Mouse (Mus musculus) forebrain, embryonic 15.5 days (tissue): ENCODE data around the gene 1700021F05Rik. TPM values are rescaled to one million over a fixed set of nuclear protein-coding genes. Genes with fewer than 3 reads are reported as not detected.
"Not testable (repeated sequence)": the region's sequence is repeated elsewhere in the genome, so short reads cannot be mapped to it uniquely, and the experiment has no call there.

Experiments used
- ATAC-seq: fragments of 200-750 bp; cut with Nextera tagmentation; replicated peaks from 2 replicates; pipeline ENCODE4 v1.8.0; 2017; ENCODE audit warnings: mild to moderate bottlenecking, moderate TSS enrichment, moderate library complexity
- H3K27ac ChIP-seq: fragments of 300-500 bp; sonication (generic); replicated peaks from 2 replicates; pipeline ENCODE4 v1.5.1; 2015; ENCODE audit warnings: mild to moderate bottlenecking, inconsistent platforms
- H3K27me3 ChIP-seq: fragments of 300-500 bp; sonication (generic); 2 replicates; pipeline ENCODE4 v1.6.1; 2015; ENCODE audit warnings: inconsistent platforms
- H3K36me3 ChIP-seq: fragments of 300-500 bp; sonication (generic); 2 replicates; pipeline ENCODE4 v1.6.1; 2015; ENCODE audit warnings: mild to moderate bottlenecking, inconsistent platforms
- H3K4me1 ChIP-seq: fragments of 300-500 bp; sonication (generic); 2 replicates; pipeline ENCODE4 v1.6.1; 2015; ENCODE audit warnings: inconsistent platforms
- H3K4me2 ChIP-seq: fragments of 300-500 bp; sonication (generic); replicated peaks from 2 replicates; pipeline ENCODE4 v1.6.1; 2015; ENCODE audit warnings: mild to moderate bottlenecking, inconsistent platforms
- H3K4me3 ChIP-seq: fragments of 300-500 bp; sonication (generic); 2 replicates; pipeline ENCODE4 v1.5.1; 2015; ENCODE audit warnings: mild to moderate bottlenecking, inconsistent platforms
- H3K9ac ChIP-seq: fragments of 300-500 bp; sonication (generic); replicated peaks from 2 replicates; pipeline ENCODE4 v1.6.1; 2015; ENCODE audit warnings: mild to moderate bottlenecking, inconsistent platforms
- H3K9me3 ChIP-seq: fragments of 300-500 bp; sonication (generic); 2 replicates; pipeline ENCODE4 v1.6.1; 2016; ENCODE audit warnings: inconsistent platforms
- WGBS: fragments of 180-500 bp; shearing (Covaris S2); methylation state at CpG from one replicate; pipeline ENCODE4 v1.1.7; 2015; ENCODE audit warnings: mixed read lengths; 5-methylcytosine and 5-hydroxymethylcytosine counted together
- polyA plus RNA-seq: library from polyadenylated mRNA; unstranded; fragments of >200 nt; fragmentation: Nextera tagmentation; extraction: Ambion mirVana; gene quantifications from 2 replicates; pipeline ENCODE4 v1.2.1, GENCODE M21; 2015

1700021F05Rik gene
- polyA plus RNA-seq, 1 experiment from 2014 or later, result 70.2 TPM

DNA sequence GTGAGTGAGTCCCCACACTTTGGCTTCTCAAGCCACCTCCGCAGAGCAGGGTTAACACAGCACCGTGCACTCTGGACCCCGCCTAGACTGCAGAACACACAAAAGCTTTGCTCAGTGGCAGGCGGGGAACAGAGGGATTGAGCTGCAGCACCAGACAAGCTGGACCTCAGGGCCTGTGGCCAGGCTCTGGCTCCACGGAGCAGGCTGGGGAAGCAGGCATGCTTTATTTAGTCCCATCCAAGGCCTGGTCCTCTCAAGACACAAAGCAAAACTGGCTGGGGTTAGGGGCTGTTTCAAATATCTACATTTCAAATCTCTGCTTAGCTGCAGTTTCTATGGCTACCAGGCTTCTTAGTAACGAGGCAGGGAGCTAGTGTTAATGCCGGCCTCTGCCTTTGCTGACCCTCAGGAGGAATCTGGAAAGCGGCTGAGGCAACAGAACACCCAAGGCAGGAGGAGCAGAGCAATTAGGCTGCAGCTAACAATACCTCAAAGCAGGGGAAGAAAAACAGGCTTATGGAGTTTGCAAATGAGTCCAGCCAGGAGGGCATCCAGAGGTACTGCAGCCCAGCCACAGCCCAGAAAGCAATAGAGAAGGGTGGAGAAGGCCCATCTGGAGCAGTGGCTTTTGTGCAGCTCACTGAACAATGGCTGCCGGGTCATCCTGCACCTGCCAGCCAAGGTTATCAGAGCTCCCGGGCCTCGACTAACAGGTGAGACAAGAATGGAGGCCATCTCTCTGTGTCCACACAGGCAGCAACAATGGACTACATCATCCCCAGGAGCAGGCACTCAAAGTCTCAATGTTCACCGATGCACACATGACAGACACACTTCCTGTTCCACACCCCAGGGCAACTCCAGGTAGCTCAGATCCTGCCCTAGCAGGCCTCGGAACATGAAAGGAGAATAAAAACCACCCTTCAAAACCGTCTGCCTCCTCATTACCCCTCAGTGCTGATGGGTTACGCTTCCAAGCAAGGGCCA, 13.2 kb downstream of the 1700021F05Rik start:
- peak; percentile 81 for ATAC-seq
- H3K27ac ChIP-seq, result peak overlapping the region; percentile 84
- peaks cover 13% of the 10 kb centered on the region for H3K4me1 ChIP-seq
- no peak overlapping the region for H3K4me2 ChIP-seq
- 13% methylated on average over 15 of the region's 15 CpGs for WGBS
- H3K36me3 ChIP-seq, result peaks cover 45% of the 10 kb centered on the region
- no peak overlapping the region for H3K4me3 ChIP-seq
- H3K27me3 ChIP-seq, result no peaks in the 10 kb centered on the region
- no peaks in the 10 kb centered on the region for H3K9me3 ChIP-seq
- H3K9ac ChIP-seq, result peak overlapping the region; percentile 10; the same call in 1 of the 2 replicates

GRCm38 (mm10) chr10:43523931-43524330, 16.9 kb downstream of the 1700021F05Rik start, which contains the start of gene Gm9803:
Gene Gm9803 (plus strand): TSS chr10:43524084.
- not testable (repeated sequence) for H3K4me3 ChIP-seq, H3K9ac ChIP-seq, H3K9me3 ChIP-seq, H3K27me3 ChIP-seq, ATAC-seq, H3K4me2 ChIP-seq, H3K27ac ChIP-seq
- Histone ChIP-seq H3K4me1 (peaks cover 13% of the 10 kb centered on the region), H3K36me3 (peaks cover 13% of the 10 kb centered on the region; the same call in 1 of the 2 replicates)
- WGBS, result 96% methylated on average over 10 of the region's 10 CpGs

GRCm38 (mm10) chr10:43519977-43520376, 20.8 kb downstream of the 1700021F05Rik start:
- no peak for ATAC-seq
- H3K4me3 ChIP-seq, result no peak overlapping the region
- 97% methylated on average over 2 of the region's 2 CpGs for WGBS
- H3K27me3 ChIP-seq, result no peaks in the 10 kb centered on the region
- H3K36me3 ChIP-seq, result 0 out of 2 replicates have a peak, but pooled peaks cover 7% of the 10 kb centered on the region
- H3K4me1 ChIP-seq, result peaks cover 4% of the 10 kb centered on the region; the same call in 1 of the 2 replicates
- no peak overlapping the region for H3K27ac ChIP-seq
- H3K9ac ChIP-seq, result no peak overlapping the region
- no peak overlapping the region for H3K4me2 ChIP-seq
- H3K9me3 ChIP-seq, result no peaks in the 10 kb centered on the region

DNA sequence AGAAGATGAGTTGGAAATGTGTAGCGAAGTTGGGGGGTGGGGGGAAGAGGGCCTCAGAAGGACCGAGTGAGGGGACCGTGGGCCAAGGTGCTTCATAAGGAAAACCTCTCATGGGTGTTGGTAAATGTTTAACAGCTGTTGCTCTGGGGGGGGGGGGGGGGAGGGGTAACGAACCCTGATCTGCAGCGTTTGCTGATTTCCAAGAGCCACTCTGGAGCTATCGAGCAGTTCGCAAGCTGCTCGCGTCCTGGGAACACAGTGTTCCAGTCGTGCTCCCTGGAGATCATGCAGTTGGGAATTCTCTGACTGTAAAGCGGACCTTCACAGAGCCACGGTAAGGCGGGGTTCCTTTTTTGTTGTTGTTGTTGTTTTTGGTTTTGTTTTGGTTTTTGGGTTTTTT, 22.4 kb downstream of the 1700021F05Rik start:
- Histone ChIP-seq H3K36me3 (peaks cover 10% of the 10 kb centered on the region; the same call in 1 of the 2 replicates), H3K27me3 (no peaks in the 10 kb centered on the region), H3K9ac (no peak overlapping the region), H3K27ac (no peak overlapping the region), H3K4me3 (no peak overlapping the region), H3K4me1 (peaks cover 4% of the 10 kb centered on the region; the same call in 1 of the 2 replicates), H3K4me2 (no peak overlapping the region), H3K9me3 (no peaks in the 10 kb centered on the region)
- WGBS, result 88% methylated on average over 11 of the region's 13 CpGs
- ATAC-seq, result no peak

DNA sequence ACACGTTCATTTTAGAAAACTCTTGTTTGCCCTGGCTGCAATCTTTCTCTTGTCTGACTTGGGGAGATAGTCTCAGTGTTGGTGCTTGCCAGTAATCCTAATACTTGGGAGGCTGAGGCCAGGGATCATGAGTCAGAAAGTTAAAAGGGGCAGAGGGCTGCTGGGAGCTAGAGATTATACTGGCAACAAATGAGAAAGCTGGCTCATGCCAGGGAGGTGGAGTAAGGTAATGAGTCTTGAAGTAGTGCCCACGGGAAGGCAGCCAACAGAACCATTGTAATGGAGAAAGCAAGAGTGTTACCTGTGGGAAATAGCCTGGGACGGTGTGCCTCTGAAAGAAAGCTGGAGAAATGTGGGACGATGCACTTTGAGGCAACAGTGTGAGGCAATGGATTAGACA, 23.0 kb downstream of the 1700021F05Rik start:
- H3K27ac ChIP-seq, result no peak overlapping the region
- H3K4me3 ChIP-seq, result no peak overlapping the region
- H3K36me3 ChIP-seq, result peaks cover 15% of the 10 kb centered on the region; the same call in 1 of the 2 replicates
- H3K27me3 ChIP-seq, result no peaks in the 10 kb centered on the region
- WGBS, result 54% methylated on average over 4 of the region's 4 CpGs
- no peaks in the 10 kb centered on the region for H3K9me3 ChIP-seq
- no peak overlapping the region for H3K4me2 ChIP-seq
- H3K4me1 ChIP-seq, result peaks cover 4% of the 10 kb centered on the region; the same call in 1 of the 2 replicates
- ATAC-seq, result no peak
- no peak overlapping the region for H3K9ac ChIP-seq

DNA sequence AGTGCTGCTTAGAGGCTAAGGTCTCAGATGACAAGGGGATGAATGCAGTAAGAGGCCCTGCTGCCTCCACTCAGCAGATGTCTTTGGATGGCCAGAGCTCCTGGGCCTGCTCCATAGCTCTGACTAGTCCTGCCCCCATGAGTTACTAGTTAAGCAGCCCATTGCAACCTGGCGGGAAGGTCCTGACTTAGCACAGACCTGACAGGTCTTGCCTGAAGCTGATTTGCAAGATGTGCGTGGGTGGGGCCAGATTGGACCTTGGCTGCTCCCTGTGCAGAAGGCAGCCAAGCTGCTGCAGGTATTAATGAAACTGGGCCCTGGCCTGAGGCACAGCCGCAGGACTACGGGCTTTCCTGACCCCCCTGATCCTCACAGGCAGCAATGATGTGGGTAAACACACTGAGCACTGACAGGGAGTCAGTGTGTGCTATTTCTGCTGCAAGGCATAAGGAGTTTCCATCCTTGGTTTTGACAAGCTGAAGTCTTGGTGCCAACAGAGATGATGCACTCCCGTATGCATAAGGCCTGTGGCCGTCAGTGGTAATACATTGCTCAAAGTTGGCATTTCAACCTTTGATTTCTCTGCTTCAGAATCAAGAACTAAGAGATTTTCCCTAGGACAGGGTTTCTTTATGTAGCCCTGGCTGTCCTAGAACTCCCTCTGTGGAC, 23.7 kb downstream of the 1700021F05Rik start:
- no peak for ATAC-seq
- no peak overlapping the region for H3K9ac ChIP-seq
- WGBS, result 72% methylated on average over 6 of the region's 6 CpGs

DNA sequence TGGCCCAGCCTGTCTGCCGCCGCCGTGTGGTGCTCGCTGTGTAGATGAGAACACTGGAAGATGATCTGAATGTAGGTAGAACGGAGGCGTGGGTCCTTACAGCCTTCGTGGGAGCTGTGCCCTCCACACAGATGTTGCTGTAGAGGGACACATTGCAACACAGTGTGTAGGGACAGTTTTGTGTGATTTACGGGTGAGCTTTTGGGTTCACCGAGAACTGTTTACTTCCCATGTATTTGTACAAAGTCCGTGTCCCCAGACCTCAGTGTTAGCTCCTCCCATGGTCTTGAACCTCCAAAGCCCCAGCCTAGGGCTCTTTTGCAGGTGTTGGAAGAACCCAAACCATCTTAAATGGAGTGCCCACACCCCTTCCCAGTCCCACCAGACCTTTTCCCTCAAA, 27.8 kb downstream of the 1700021F05Rik start:
- no peak overlapping the region for H3K4me2 ChIP-seq
- no peak for ATAC-seq
- H3K4me3 ChIP-seq, result no peak overlapping the region
- H3K36me3 ChIP-seq, result peaks cover 45% of the 10 kb centered on the region
- H3K9me3 ChIP-seq, result no peaks in the 10 kb centered on the region
- no peak overlapping the region for H3K9ac ChIP-seq
- no peak overlapping the region for H3K27ac ChIP-seq
- H3K4me1 ChIP-seq, result peaks cover 4% of the 10 kb centered on the region; the same call in 1 of the 2 replicates
- 96% methylated on average over 10 of the region's 10 CpGs for WGBS
- H3K27me3 ChIP-seq, result no peaks in the 10 kb centered on the region

More for the DNA sequence above, 23.7 kb downstream of the 1700021F05Rik start:
- Histone ChIP-seq H3K27me3 (no peaks in the 10 kb centered on the region), H3K9me3 (no peaks in the 10 kb centered on the region), H3K27ac (no peak overlapping the region), H3K4me3 (no peak overlapping the region), H3K36me3 (peaks cover 19% of the 10 kb centered on the region; the same call in 1 of the 2 replicates), H3K4me2 (no peak overlapping the region), H3K4me1 (peaks cover 4% of the 10 kb centered on the region; the same call in 1 of the 2 replicates)

DNA sequence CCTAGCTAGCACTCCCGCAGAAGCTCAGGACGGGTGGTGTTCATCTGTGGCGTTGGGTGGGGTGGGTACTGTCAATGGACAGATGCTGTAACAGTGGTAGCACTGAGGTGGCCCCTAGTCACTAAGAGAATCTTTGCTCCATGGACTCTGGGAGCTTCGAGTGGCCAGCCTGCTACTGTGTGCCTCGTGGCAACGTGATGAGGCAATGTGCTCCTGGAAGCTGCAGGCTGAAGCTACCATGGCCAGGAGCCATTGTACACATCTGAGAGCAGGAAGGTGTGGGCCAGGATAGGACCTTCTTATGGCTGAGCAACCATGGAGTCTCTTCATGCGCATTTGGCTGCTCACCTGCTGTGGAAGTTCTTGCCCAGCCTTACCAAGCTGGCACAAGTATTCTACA, 31.6 kb downstream of the 1700021F05Rik start:
- H3K4me1 ChIP-seq, result no peaks in the 10 kb centered on the region
- no peaks in the 10 kb centered on the region for H3K9me3 ChIP-seq
- no peak overlapping the region for H3K4me2 ChIP-seq
- H3K9ac ChIP-seq, result no peak overlapping the region
- peaks cover 40% of the 10 kb centered on the region for H3K36me3 ChIP-seq
- no peaks in the 10 kb centered on the region for H3K27me3 ChIP-seq
- ATAC-seq, result no peak
- WGBS, result 94% methylated on average over 7 of the region's 7 CpGs
- no peak overlapping the region for H3K4me3 ChIP-seq
- H3K27ac ChIP-seq, result no peak overlapping the region

- no peak for ATAC-seq
- Histone ChIP-seq H3K36me3 (peaks cover 26% of the 10 kb centered on the region), H3K27ac (no peak overlapping the region), H3K9ac (no peak overlapping the region), H3K4me3 (no peak overlapping the region), H3K9me3 (no peaks in the 10 kb centered on the region), H3K4me1 (no peaks in the 10 kb centered on the region), H3K27me3 (no peaks in the 10 kb centered on the region), H3K4me2 (no peak overlapping the region)
- WGBS, result 74% methylated on average over 4 of the region's 4 CpGs
Measured at GRCm38 (mm10) chr10:43507051-43507450, 33.7 kb downstream of the 1700021F05Rik start.

DNA sequence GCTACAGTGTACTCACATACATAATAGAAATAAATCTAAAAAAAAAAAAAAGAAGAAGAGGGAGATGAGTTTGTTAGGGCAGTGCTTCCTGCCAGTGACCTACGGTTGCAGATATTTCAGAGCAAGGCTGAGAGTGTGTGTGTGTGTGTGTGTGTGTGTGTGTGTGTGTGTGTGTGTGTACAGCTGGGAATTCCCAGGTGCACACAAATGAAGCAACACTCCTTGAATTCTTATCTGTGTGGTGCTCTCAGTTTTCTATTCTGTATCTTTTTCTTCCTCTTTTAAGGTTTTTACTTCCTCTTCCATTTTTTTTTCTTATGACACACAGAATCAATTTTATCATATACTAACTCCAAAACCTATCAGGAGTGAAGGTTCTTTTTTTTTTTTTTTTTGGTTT, 36.5 kb downstream of the 1700021F05Rik start:
- no peak overlapping the region for H3K9ac ChIP-seq
- H3K4me3 ChIP-seq, result no peak overlapping the region
- peaks cover 8% of the 10 kb centered on the region for H3K36me3 ChIP-seq
- no peaks in the 10 kb centered on the region for H3K27me3 ChIP-seq
- ATAC-seq, result no peak
- no peaks in the 10 kb centered on the region for H3K4me1 ChIP-seq
- no peak overlapping the region for H3K4me2 ChIP-seq
- 80% methylated on average over 1 of the region's 1 CpGs for WGBS
- H3K27ac ChIP-seq, result no peak overlapping the region
- H3K9me3 ChIP-seq, result no peaks in the 10 kb centered on the region

GRCm38 (mm10) chr10:43502599-43502998, 38.2 kb downstream of the 1700021F05Rik start:
- Histone ChIP-seq H3K27me3 (no peaks in the 10 kb centered on the region), H3K4me3 (no peak overlapping the region), H3K4me2 (no peak overlapping the region), H3K9me3 (no peaks in the 10 kb centered on the region), H3K36me3 (peaks cover 19% of the 10 kb centered on the region), H3K9ac (no peak overlapping the region), H3K4me1 (no peaks in the 10 kb centered on the region), H3K27ac (peak overlapping the region; percentile 57)
- WGBS, result 71% methylated on average over 4 of the region's 4 CpGs
- peak; percentile 69; the same call in 1 of the 2 replicates for ATAC-seq

GRCm38 (mm10) chr10:43490846-43491245, 49.9 kb downstream of the 1700021F05Rik start:
- Histone ChIP-seq H3K4me1 (no peaks in the 10 kb centered on the region), H3K27me3 (no peaks in the 10 kb centered on the region), H3K9me3 (no peaks in the 10 kb centered on the region), H3K9ac (no peak overlapping the region), H3K4me2 (no peak overlapping the region), H3K27ac (peak overlapping the region; percentile 15; the same call in 1 of the 2 replicates), H3K36me3 (peaks cover 19% of the 10 kb centered on the region), H3K4me3 (no peak overlapping the region)
- WGBS, result 80% methylated on average over 5 of the region's 5 CpGs
- no peak for ATAC-seq
